Mouse (Mus musculus) heart, adult 2 months (tissue): ENCODE results near the gene Prpf40b.

Experiments
- CTCF ChIP-seq: fragments of 200-600 bp; IDR thresholded peaks from 2 replicates; pipeline ENCODE4 v1.8.1; 2022; ENCODE audit warnings: antibody characterized with exemption, mild to moderate bottlenecking, moderate library complexity
- POLR2A ChIP-seq: fragments of 200-500 bp; IDR thresholded peaks from 2 replicates; pipeline ENCODE4 v1.6.1; 2011; ENCODE audit warnings: mild to moderate bottlenecking, low read depth, low read length, control low read depth; ENCODE audit not compliant: insufficient read depth

DNA sequence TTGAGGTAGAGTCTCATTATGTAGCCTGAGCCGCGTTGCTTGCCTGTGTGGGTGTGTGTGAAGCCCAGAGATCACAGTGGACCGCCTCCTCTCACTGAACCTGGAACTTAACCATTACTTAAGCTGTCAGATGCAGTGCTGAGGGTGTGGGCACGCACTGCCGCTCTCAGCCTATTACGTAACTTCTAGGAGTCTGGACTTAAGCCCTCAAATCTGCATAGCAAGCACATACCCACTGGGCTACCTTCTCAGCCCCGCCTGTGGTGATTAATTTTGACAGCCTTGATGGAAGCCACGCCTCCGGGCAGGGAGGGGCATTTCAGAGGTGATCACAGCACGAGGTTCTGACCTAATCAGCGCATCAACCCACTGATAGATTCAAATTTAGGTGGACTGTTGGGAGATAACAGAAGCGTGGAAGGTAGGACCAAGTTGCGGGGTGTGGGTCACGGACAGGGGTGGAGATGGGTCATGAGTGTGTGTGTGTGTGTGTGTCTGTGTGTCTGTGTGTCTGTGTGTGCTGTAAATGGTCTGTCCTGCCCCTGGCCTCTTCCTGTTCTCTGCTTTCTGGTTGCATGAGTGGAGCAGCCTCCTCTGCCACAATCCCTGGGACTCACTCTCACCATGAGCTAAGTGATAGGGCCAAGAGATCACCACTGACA lies 10.2 kb upstream of the Prpf40b start:
- TF ChIP-seq CTCF: no peak
- TF ChIP-seq POLR2A: no peak
